Mouse (Mus musculus): ENCODE data around the gene Dusp12. TPM values are rescaled to one million over a fixed set of nuclear protein-coding genes. Genes with fewer than 3 reads are reported as not detected.
A peak's percentile ranks its signal among the peaks of the same experiment; 100 is the strongest.

The Dusp12 gene
- polyA plus RNA-seq, 1 experiment = 32.5 TPM

DNA sequence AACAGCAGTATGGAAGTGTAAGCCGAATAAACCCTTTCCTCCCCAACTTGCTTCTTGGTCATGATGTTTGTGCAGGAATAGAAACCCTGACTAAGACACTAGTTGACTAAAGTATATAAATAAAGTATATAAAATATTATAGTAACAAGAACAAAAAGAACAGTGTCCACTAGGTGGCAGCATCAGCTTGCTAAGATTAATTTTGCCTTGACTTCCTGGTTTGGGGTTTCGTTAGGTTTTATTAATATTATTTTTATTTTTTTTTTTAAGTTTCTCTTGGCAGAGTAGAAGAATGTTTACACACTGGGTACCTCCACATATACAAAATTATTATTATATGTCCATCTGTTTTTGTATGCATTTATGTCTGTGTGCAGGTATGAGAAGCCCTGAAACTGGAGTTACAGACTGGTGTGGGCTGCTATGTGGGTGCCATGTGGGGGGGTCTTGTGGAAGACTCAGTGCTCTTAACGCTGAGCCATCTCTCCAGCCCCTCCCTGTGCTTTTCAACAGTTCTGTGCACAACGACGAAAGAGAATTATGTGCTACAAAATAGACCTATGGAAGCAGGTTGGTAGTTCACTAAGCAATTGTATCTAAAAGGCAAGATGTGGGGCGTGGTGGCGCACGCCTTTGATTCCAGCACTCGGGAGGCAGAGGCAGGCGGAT is 15.6 kb upstream of the Dusp12 start:
- Histone ChIP-seq H3K4me3 (ENCODE audit: insufficient read depth, low read length) (no peak overlapping the region), H3K4me1 (ENCODE audit: control insufficient read depth, insufficient read depth, low read length) (no peaks in the 10 kb centered on the region), H3K27ac (ENCODE audit: insufficient read depth, low read length) (no peak overlapping the region)
- TF ChIP-seq CTCF (IDR thresholded peaks at IDR 0.05; ENCODE audit: extremely low read depth, insufficient read depth, low read length) (no peak), POLR2A (IDR thresholded peaks at IDR 0.05; ENCODE audit: extremely low read depth, insufficient read depth, low read length) (no peak)

DNA sequence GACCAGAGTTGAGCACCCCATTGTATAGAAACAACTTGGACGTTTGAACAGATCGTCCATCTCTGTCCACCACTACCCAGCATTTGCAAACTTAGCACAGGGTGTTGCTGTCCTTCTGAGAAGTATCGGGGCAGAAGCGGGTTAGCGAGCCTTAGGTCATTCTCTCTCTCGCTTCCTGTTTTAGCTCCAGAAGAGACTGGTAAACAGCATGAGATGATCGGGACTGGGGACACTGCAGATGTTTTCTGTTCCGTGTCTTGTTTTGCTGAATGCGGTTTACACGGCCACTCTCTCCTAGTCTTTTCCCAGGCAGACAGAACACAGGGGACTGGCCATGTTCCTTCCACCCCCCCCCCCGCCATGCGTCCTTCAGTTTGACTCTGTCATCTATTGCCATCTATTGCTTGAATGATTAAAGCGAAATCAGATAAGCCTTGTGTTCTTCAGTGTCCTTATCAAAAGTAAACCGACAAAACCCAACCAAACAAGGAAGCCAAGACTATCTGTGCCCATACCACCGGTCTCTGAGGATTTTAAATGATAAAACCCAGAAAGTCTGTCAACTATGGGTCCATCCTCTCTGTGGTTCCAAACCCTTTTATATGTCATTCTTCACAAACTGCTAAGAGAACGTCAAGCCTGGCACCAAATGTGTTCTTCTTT is 13.2 kb upstream of the Dusp12 start:
- Histone ChIP-seq H3K4me3 (ENCODE audit: insufficient read depth, low read length) (no peak overlapping the region), H3K27ac (ENCODE audit: insufficient read depth, low read length) (peak overlapping the region; percentile 19; the same call in 1 of the 2 replicates), H3K4me1 (ENCODE audit: control insufficient read depth, insufficient read depth, low read length) (no peaks in the 10 kb centered on the region)
- TF ChIP-seq POLR2A (IDR thresholded peaks at IDR 0.05; ENCODE audit: extremely low read depth, insufficient read depth, low read length) (no peak), CTCF (IDR thresholded peaks at IDR 0.05; ENCODE audit: extremely low read depth, insufficient read depth, low read length) (no peak)

DNA sequence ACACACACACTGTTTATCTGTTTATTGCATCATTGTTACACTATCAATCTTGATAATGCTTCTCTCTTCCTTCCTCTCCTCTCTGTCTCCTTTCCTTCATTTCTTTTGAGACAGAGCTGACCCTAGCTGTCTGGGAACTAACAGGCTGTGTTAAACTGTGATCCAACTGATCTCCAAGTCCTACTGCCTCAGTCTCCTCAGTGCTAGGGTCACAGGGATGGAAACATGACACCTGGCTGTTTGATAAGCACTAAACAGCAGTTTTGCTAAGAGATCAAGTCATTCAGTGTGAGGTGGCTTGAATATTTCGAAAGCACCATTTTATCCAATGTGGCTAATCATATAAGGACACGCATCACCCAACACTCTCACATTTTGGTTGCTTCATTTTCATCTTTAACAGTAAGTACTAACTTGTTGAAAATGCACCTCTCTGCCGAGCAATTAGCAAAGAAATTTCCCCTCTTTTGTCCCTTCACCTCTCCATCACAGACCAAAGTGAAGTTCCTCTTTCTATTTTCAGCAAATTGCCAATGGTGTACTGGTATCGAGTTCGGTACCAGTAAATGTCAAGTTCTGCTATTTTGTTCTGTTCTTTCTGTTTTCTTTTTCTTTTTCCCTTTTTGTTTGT is 11.4 kb upstream of the Dusp12 start:
- no peak for TF ChIP-seq CTCF (IDR thresholded peaks at IDR 0.05; ENCODE audit: extremely low read depth, insufficient read depth, low read length)
- TF ChIP-seq POLR2A (IDR thresholded peaks at IDR 0.05; ENCODE audit: extremely low read depth, insufficient read depth, low read length) = no peak
- Histone ChIP-seq H3K4me1 (ENCODE audit: control insufficient read depth, insufficient read depth, low read length) (no peaks in the 10 kb centered on the region), H3K27ac (ENCODE audit: insufficient read depth, low read length) (no peak overlapping the region), H3K4me3 (ENCODE audit: insufficient read depth, low read length) (no peak overlapping the region)

- TF ChIP-seq POLR2A (IDR thresholded peaks at IDR 0.05; ENCODE audit: extremely low read depth, insufficient read depth, low read length) (no peak), CTCF (IDR thresholded peaks at IDR 0.05; ENCODE audit: extremely low read depth, insufficient read depth, low read length) (no peak)
- no peak overlapping the region for H3K4me3 ChIP-seq (ENCODE audit: insufficient read depth, low read length)
Observed at GRCm38 (mm10) chr1:170894603-170895602, 9.6 kb upstream of the Dusp12 start.

GRCm38 (mm10) chr1:170892279-170892678 is 6.9 kb upstream of the Dusp12 start:
- Histone ChIP-seq H3K27ac (ENCODE audit: insufficient read depth, low read length) (no peak overlapping the region), H3K4me1 (ENCODE audit: control insufficient read depth, insufficient read depth, low read length) (no peaks in the 10 kb centered on the region), H3K4me3 (ENCODE audit: insufficient read depth, low read length) (no peak overlapping the region)
- TF ChIP-seq CTCF (IDR thresholded peaks at IDR 0.05; ENCODE audit: extremely low read depth, insufficient read depth, low read length) (no peak), POLR2A (IDR thresholded peaks at IDR 0.05; ENCODE audit: extremely low read depth, insufficient read depth, low read length) (no peak)

More at GRCm38 (mm10) chr1:170894603-170895602, 9.6 kb upstream of the Dusp12 start:
- Histone ChIP-seq H3K4me1 (ENCODE audit: control insufficient read depth, insufficient read depth, low read length) (no peaks in the 10 kb centered on the region), H3K27ac (ENCODE audit: insufficient read depth, low read length) (no peak overlapping the region)

DNA sequence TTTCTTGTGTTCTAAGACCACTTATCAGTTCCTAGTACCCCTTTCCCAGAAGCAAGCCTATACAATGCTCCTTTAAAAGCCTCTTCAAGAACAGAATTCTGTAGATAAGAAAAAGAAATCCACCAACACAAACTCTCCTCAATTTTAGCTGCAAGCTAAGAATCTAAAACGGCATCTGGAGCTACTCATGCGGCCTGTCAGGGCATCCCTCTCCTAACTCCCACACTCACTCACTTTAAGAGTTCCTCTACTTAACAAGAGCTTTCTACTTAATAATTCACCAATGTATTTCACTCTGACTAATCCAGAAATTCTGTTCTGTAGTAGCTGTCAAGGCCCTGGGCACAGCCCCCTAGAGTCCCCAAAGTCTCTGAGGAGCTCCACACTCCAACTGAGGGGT is 6.3 kb upstream of the Dusp12 start:
- no peaks in the 10 kb centered on the region for H3K4me1 ChIP-seq (ENCODE audit: control insufficient read depth, insufficient read depth, low read length)
- no peak overlapping the region for H3K4me3 ChIP-seq (ENCODE audit: insufficient read depth, low read length)
- TF ChIP-seq POLR2A (IDR thresholded peaks at IDR 0.05; ENCODE audit: extremely low read depth, insufficient read depth, low read length) (no peak), CTCF (IDR thresholded peaks at IDR 0.05; ENCODE audit: extremely low read depth, insufficient read depth, low read length) (no peak)
- H3K27ac ChIP-seq (ENCODE audit: insufficient read depth, low read length) = no peak overlapping the region

DNA sequence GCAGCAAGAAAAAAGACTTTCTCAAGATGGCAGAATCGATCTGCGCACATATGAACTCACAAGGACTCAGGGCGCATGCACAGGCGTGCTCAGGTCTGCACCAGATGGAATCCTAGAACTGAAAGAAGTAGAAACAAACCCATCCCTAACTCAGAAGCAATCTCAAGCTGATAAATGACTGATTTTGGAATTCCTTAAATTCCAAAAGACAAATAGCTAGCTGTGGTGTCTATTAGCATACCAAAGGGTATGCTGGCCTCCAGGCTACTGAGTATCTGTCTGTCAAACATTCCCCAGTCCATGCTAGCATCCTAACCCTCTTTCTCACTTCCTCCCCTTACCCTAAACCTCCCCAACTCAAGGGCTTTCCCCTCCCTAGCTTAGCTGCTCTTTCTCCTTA is 4.0 kb upstream of the Dusp12 start:
- TF ChIP-seq POLR2A (IDR thresholded peaks at IDR 0.05; ENCODE audit: extremely low read depth, insufficient read depth, low read length) (no peak), CTCF (IDR thresholded peaks at IDR 0.05; ENCODE audit: extremely low read depth, insufficient read depth, low read length) (no peak)
- Histone ChIP-seq H3K4me3 (ENCODE audit: insufficient read depth, low read length) (no peak overlapping the region), H3K4me1 (ENCODE audit: control insufficient read depth, insufficient read depth, low read length) (peaks cover 1% of the 10 kb centered on the region; the same call in 1 of the 2 replicates), H3K27ac (ENCODE audit: insufficient read depth, low read length) (no peak overlapping the region)

DNA sequence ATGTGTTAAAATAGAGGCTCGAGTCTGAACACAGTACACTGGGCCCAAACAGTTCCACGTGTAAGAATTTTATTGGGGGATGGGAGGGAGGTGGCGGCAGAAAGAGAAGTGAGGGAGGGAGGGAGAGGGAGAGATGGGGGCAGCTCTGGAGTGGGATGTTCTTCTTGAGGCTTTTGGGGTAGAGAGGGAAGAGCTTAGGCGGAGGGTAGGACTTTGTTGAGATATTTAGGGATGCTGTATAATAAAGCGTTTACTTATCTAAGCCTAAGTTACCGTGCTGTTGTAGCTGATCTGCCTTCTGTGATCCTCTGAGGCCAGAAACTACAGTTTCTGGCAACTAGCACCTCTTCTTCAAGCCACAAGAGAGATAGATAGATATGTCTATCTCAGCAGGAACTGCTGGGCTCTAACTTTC is 711 bp upstream of the Dusp12 start:
- peaks cover 2% of the 10 kb centered on the region; the same call in 1 of the 2 replicates for H3K4me1 ChIP-seq (ENCODE audit: control insufficient read depth, insufficient read depth, low read length)
- H3K4me3 ChIP-seq (ENCODE audit: insufficient read depth, low read length) = no peak overlapping the region; the same call in 1 of the 2 replicates
- no peak for TF ChIP-seq CTCF (IDR thresholded peaks at IDR 0.05; ENCODE audit: extremely low read depth, insufficient read depth, low read length)
- TF ChIP-seq POLR2A (IDR thresholded peaks at IDR 0.05; ENCODE audit: extremely low read depth, insufficient read depth, low read length) = no peak
- no peak overlapping the region for H3K27ac ChIP-seq (ENCODE audit: insufficient read depth, low read length)

GRCm38 (mm10) chr1:170884390-170884789 is 950 bp downstream of the Dusp12 start:
- Histone ChIP-seq H3K27ac (ENCODE audit: insufficient read depth, low read length) (no peak overlapping the region), H3K4me3 (ENCODE audit: insufficient read depth, low read length) (peak overlapping the region; percentile 82), H3K4me1 (ENCODE audit: control insufficient read depth, insufficient read depth, low read length) (peaks cover 2% of the 10 kb centered on the region; the same call in 1 of the 2 replicates)
- TF ChIP-seq CTCF (IDR thresholded peaks at IDR 0.05; ENCODE audit: extremely low read depth, insufficient read depth, low read length) (no peak), POLR2A (IDR thresholded peaks at IDR 0.05; ENCODE audit: extremely low read depth, insufficient read depth, low read length) (no peak)

Data from cortical plate, adult 2 months (tissue).